Mouse (Mus musculus): ENCODE measurements around the gene Flna. TPM values are rescaled to one million over a fixed set of nuclear protein-coding genes. Genes with fewer than 3 reads are reported as not detected.
"Not testable (repeated sequence)": the region's sequence is repeated elsewhere in the genome, so short reads cannot be mapped to it uniquely, and the experiment has no call there.

Flna gene
- total RNA-seq, 2 experiments from 2014 or later = 32.3 to 48.3 TPM

DNA sequence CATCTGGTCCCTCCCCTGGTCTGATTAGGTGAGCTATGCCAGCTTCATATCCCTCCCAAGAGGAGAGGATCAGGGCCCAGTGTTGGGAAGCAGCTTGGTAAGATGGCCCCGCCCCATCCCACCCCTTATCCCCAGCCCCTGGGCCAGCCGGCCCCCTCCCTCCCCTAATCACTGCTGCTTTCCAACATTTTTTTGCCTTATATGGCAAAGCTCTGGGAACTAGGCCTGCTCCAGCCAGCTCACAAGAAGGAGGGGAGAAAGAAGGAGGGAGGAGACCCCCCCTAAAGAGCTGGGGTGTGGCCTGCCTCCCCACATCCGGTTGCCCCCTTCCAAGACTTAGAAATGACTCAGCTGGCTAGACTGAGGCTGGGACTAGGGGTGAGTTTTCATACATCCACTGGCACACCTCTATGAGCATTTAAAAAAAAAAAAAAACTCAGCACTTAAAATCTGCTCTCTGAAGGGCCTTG, 5.0 kb downstream of the Flna start:
- peak overlapping the region; percentile 81 for H3K4me3 ChIP-seq
- peak overlapping the region; percentile 90 for H3K27ac ChIP-seq
- intact Hi-C loops (cut with DNase I) = loop anchor here (5.0 to 10.0 kb wide), 6 partner anchors 127 to 450 kb away; partner anchors contain the start of genes Fam3a, G6pdx, Hcfc1 and Ikbkg
- DNase-seq = peak; percentile 64
- TF ChIP-seq CTCF (IDR thresholded peaks at IDR 0.05) = no peak

GRCm38 (mm10) chrX:74243807-74244206, 5.8 kb downstream of the Flna start:
- TF ChIP-seq CTCF (IDR thresholded peaks at IDR 0.05) = no peak
- Histone ChIP-seq H3K27ac (peak overlapping the region; percentile 90), H3K4me3 (peak overlapping the region; percentile 81)
- intact Hi-C loops (cut with DNase I) = loop anchor here (10.0 kb wide), 2 partner anchors 279 to 449 kb away; partner anchors contain the start of gene Hcfc1
- DNase-seq = no peak

- intact Hi-C loops (cut with DNase I) = loop anchor here (10.0 kb wide), 2 partner anchors 279 to 449 kb away; partner anchors contain the start of gene Hcfc1
- DNase-seq = no peak
- no peak for TF ChIP-seq CTCF (IDR thresholded peaks at IDR 0.05)
- peak overlapping the region; percentile 90; the same call in 1 of the 2 replicates for H3K27ac ChIP-seq
- peak overlapping the region; percentile 81 for H3K4me3 ChIP-seq
These were observed 6.2 kb downstream of the Flna start for GRCm38 (mm10) chrX:74243396-74243795.

GRCm38 (mm10) chrX:74240332-74240731, 9.3 kb downstream of the Flna start:
- no peak for DNase-seq
- Histone ChIP-seq H3K27ac (no peak overlapping the region), H3K4me3 (no peak overlapping the region)
- intact Hi-C loops (cut with DNase I) = loop anchor here (10.0 kb wide), 2 partner anchors 276 to 446 kb away; partner anchors contain the start of gene Hcfc1
- TF ChIP-seq CTCF (IDR thresholded peaks at IDR 0.05) = no peak

DNA sequence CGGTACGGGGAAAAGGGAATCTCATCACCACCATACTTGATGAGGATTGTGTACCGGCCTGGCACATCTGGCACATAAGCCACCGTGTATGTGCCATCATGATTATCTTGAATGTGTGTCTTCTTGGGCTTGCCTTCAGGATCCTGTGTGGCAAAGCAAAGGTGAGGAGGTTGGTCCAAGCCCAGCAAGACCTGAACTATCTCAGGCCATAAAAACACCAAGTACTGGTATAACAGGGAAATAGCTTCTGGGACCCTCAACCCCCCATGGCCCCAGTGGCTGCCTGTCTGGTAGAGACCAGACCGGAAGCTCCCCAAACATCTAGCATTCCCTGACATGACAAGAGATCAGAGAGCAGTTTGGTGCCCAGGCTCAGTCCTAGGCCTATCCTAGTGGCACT, 16.4 kb downstream of the Flna start:
- Histone ChIP-seq H3K27ac (no peak overlapping the region), H3K4me3 (no peak overlapping the region)
- no peak for TF ChIP-seq CTCF (IDR thresholded peaks at IDR 0.05)
- intact Hi-C loops (cut with DNase I) = no loop called here
- DNase-seq = no peak

- TF ChIP-seq CTCF (IDR thresholded peaks at IDR 0.05) = no peak
- no peak for DNase-seq
- Histone ChIP-seq H3K4me3 (no peak overlapping the region), H3K27ac (no peak overlapping the region)
- intact Hi-C loops (cut with DNase I) = no loop called here
These were observed 19.6 kb downstream of the Flna start for GRCm38 (mm10) chrX:74230038-74230437.

DNA sequence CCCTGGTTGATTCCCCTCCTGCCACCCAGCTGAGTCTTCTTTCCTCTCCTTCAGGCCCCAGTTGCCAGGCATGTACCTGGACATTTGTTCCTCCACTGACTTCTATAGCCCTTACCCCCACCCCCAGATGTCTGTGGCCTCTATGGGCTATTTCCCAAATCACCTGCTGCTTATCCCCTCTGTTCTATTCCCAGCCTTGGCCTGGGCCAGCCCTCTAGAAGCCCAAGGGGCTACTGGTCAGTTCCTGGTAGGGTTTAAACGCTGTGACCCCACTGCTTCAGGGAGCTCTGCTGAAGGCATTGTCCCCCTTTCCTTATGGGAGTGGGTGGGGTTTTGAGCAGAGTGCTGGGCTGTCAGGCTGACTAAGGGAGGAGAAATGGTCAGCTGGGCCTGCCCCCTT, 29.5 kb downstream of the Flna start:
- intact Hi-C loops (cut with DNase I); DNase-seq; H3K27ac ChIP-seq; H3K4me3 ChIP-seq: not testable (repeated sequence)

DNA sequence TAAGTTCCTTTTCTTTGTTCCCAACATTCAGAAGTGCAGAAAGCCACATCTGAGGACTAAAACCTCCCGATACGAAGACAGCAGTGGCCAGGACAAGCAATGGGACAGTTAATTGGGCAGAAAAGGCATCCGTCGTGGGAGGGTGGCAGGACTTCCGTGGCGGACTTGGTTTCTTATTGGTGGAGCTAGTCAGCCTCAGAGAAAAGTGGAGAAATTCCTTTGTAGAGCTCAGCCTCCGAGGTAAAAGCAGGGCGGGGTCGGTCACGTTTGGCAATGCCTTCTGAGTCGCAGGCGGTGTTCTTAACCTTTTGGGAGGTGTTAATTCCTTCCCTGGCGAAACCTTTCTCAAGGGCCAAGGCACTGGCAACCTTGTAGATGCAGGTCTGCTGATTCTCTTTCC, 30.2 kb downstream of the Flna start:
- Histone ChIP-seq H3K4me3 (no peak overlapping the region), H3K27ac (no peak overlapping the region)
- TF ChIP-seq CTCF (IDR thresholded peaks at IDR 0.05) = no peak
- no peak for DNase-seq
- intact Hi-C loops (cut with DNase I) = no loop called here

DNA sequence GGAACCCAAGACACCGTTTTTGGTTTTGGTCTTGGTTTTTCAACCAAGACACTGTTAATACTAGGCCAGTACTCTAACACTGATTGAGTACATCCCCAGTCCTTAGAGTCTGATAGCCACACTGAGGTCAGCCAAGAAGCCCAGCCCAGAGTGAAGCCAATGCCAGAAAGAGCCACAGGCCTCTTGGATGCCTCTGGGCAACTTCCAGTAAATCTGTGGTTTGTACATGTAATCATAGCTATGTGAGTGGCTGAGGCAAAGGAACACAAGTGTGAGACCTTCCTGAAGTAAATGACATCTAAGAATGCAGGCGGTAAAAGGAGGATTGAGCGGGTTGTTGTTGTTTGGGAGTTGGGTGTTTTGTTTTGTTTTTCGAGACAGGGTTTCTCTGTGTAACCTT, 31.1 kb downstream of the Flna start:
- no peak for TF ChIP-seq CTCF (IDR thresholded peaks at IDR 0.05)
- intact Hi-C loops (cut with DNase I) = no loop called here
- DNase-seq = no peak
- no peak overlapping the region for H3K4me3 ChIP-seq
- H3K27ac ChIP-seq = no peak overlapping the region

DNA sequence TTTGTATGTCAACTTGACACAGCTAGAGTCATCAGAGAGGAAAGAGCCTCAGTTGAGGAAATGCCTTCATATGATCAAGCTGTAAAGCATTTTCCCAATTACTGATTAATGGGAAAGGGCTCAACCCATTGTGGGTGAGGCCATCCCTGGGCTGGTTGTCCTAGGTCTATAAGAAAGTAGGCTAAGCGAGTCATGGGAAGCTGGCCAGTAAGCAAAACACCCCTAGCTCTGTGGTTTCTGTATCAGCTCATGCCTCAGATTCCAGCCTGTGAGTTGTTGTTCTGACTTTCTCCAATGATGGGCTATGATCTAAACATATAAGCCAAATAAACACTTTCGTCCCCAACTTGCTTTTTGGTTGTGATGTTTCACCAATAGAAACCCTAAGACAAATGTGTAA, 46.1 kb downstream of the Flna start:
- intact Hi-C loops (cut with DNase I) = no loop called here
- no peak for DNase-seq
- Histone ChIP-seq H3K27ac (no peak overlapping the region), H3K4me3 (no peak overlapping the region)
- TF ChIP-seq CTCF (IDR thresholded peaks at IDR 0.05) = no peak

DNA sequence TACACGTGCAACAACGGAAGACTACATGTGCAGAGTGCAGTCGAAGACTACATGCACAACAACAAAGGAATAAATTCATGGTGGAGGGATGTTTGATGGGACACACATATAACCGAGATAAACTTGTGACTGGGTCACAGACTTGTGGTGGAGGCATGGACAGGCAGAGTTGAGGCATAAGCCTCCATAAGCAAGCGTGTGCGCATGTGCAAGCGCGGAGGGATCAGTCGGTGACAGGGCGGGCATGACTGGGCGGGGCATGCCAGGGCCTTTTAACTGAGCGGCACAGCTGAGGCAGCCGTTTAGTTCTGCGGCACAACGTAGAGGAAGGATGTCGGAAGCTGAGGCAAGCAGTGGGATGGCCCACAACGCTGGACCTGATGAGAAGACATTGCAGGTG, 72.7 kb downstream of the Flna start, which contains the start of gene Tktl1:
Gene Tktl1, plus strand, starts transcription at position 301 of the 400 bp plus-strand sequence.
- intact Hi-C loops (cut with DNase I) = no loop called here
- DNase-seq = no peak
- H3K4me3 ChIP-seq = no peak within 1 kb of the TSS
- no peak within 1 kb of the TSS for H3K27ac ChIP-seq
- no peak for TF ChIP-seq CTCF (IDR thresholded peaks at IDR 0.05)

Small RNA genes lying within 50 kb of the gene (microRNA-seq; reads per million reads assigned to microRNA genes)
- not detected for gene Mir7091

Other genes starting within 250 kb of the Flna start
- 10 to 100 TPM; 35.1 to 40.5 TPM for gene Irak1, start 225.9 kb downstream of the Flna start, total RNA-seq (2021)
- gene Opn1mw, start 122.4 kb downstream of the Flna start, total RNA-seq (2021) = not detected
- gene Mecp2, start 114.5 kb downstream of the Flna start, total RNA-seq (2021) = 10 to 100 TPM; 29.0 to 29.3 TPM
- gene Tex28, start 82.0 kb downstream of the Flna start, total RNA-seq (2021) = not detected
- not detected for gene Tktl1, start 72.6 kb downstream of the Flna start, total RNA-seq (2021)
- gene Emd, start 4.9 kb upstream of the Flna start, total RNA-seq (2021) = 10 to 100 TPM; 25.7 to 30.3 TPM
- 100 to 1,000 TPM; 165 to 212 TPM for gene Rpl10, start 21.0 kb upstream of the Flna start, total RNA-seq (2021)
- 10 to 100 TPM; 48.5 to 48.7 TPM for gene Taz, start 32.1 kb upstream of the Flna start, total RNA-seq (2021)
- gene Dnase1l1, start 32.5 kb upstream of the Flna start, total RNA-seq (2021) = 100 to 1,000 TPM in 1 of 2 experiments, 10 to 100 TPM in 1; 98.0 to 105 TPM
- gene Atp6ap1, start 47.3 kb upstream of the Flna start, total RNA-seq (2021) = 10 to 100 TPM; 77.8 to 95.1 TPM
- gene Gdi1, start 55.2 kb upstream of the Flna start, total RNA-seq (2021) = 10 to 100 TPM; 30.6 to 36.0 TPM
- gene Fam50a, start 63.2 kb upstream of the Flna start, total RNA-seq (2021) = 10 to 100 TPM; 22.5 to 27.6 TPM
- under 1 TPM; 0.15 to 0.50 TPM for gene Plxna3, start 79.2 kb upstream of the Flna start, total RNA-seq (2021)
- gene Lage3, start 103.8 kb upstream of the Flna start, total RNA-seq (2021) = 10 to 100 TPM; 33.9 to 37.1 TPM
- 10 to 100 TPM; 55.6 to 63.7 TPM for gene Ubl4a, start 123.4 kb upstream of the Flna start, total RNA-seq (2021)
- gene Slc10a3, start 123.5 kb upstream of the Flna start, total RNA-seq (2021) = 1 to 10 TPM; 2.5 TPM
- 10 to 100 TPM; 13.2 to 13.6 TPM for gene Fam3a, start 143.5 kb upstream of the Flna start, total RNA-seq (2021)
- gene Ikbkg, start 143.5 kb upstream of the Flna start, total RNA-seq (2021) = 10 to 100 TPM; 21.2 to 26.8 TPM
- 1 to 10 TPM; 4.2 to 4.7 TPM for gene G6pdx, start 179.4 kb upstream of the Flna start, total RNA-seq (2021)
- gene Gm6880, start 231.6 kb upstream of the Flna start, total RNA-seq (2021) = not detected